Mouse (Mus musculus) 3T3-L1 (cell line): ENCODE results near the gene Ptgfrn.

Experiments used
- DNase-seq: peaks from one replicate; pipeline ENCODE4 v3.0.0-alpha.2; 2015; ENCODE audit warnings: low read depth, low spot score

Gene Ptgfrn

DNA sequence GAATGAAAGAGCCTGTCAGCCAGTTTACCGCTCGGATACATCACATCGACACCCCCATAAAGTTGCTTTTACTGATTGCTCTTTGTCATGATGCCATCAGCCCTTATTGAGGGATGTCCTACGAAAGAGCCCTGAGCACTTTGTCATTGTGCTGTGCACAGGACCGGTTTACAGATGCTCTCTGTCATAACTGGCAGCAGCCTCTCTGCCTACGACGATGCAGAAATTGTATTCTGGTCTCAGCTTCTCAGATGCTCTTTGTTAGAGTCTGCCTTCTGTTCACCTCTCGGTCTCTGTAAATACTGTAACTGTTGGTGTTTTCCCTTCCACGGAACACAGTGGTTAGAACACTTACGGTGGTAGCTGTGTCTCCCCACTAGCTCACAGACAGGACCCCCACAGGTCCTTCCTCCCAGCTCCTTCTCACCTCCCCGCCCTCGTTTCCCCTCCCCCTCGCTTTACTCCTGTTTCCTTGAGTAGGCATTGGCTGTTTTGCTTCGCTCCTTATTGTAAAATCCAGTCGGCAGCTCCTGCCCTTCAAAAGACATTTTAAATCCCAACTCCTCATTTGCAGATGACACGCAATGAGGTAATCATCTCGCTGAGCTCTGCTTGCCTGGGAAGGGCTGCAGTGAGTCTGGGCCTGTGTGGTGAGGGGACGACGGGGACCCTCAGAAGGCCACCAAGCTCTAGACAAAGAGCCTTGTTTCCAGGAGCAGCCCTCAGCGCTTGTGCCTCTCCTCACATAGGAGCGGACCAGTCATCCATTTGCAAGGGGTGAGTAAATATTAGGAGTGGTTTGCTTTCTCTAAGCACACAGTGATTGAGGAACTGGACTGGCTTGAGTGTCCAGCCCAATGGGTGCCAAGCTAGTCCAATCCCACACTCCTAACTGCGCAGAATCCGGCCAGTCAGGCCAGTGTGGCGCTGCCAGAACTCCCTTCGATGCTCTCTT, 6.6 kb upstream of the Ptgfrn start:
- no peak for DNase-seq

DNA sequence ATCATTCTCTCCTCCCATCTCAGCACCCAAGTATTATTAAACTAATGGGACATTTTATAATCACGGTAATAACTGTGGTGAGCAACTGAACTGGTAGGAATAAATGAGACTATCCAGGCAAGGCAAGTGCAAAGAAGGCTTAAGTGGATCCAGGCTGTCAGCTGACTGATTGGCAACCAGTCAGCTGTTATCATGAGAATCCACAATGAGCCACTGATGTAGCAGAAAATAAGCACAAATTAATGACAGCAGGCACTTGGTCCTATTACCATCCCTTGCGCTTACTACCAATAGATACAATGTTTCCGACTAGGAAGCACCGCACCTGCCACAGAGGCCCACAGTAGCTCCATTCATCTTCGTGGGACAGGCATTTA, 2.4 kb upstream of the Ptgfrn start:
- no peak for DNase-seq

DNA sequence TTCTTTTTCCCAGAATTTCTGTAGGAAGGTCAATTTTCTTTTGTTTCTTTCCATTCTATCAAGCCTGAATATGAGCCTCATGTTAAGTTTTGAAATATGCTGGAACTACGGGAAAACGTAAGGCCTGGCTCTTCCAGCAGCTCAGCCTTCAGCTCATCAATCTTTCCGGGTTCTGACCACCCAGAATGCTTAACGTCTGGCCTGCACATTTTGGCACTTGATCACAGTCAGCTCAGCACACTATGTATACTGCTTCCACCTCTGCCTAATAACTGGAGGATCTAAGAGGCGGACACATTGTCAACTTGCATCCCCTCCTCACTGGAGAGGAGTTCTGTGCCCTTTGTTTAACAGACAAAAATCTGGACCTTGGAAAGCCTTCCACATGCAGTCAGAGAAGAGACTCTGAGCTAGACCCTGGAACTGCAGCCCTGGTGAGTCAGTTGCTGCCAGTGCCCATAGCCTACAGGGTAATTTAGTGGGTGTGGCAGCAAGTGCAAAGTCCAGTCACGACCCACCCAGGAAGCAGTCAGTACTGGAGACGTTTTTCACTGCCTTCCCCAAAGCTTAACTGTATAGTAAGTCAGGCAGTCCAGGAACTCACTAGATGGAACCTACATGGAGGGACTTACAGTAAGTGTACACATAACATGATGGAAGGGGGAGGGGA, 1.9 kb upstream of the Ptgfrn start:
- DNase-seq: peak; percentile 77

DNA sequence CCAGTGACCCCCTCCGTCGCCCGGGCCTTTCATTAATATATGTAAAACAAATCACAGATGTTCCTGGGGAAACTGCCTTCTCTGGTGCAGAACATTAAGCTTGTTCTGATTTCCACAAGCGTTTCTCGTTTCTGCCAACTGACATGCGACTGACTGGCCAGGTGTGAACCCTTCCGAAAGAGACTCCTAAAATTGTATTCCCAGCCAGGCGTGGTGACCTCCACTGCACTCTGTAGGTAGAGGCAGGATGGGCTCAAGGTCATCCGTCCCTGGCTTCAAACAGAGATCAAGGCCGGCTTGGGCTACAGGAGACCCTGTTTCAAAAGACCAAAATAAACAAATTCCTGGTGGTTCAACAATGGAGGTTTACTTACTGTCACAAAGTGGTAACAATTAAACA, 1.2 kb upstream of the Ptgfrn start:
- DNase-seq: no peak

DNA sequence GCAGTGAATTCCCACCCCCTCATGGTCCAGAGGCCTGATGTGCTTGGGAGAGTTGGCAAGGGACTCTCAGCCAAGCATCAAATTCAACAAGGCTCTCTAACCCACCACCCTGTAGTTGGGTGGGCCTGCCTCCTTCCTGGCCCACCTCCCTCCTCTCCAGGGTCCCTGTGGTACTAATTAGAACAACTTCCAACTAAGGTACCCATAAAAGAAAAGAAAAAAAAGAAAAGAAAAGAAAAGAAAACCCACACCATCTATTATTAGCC, 693 bp upstream of the Ptgfrn start:
- no peak for DNase-seq

DNA sequence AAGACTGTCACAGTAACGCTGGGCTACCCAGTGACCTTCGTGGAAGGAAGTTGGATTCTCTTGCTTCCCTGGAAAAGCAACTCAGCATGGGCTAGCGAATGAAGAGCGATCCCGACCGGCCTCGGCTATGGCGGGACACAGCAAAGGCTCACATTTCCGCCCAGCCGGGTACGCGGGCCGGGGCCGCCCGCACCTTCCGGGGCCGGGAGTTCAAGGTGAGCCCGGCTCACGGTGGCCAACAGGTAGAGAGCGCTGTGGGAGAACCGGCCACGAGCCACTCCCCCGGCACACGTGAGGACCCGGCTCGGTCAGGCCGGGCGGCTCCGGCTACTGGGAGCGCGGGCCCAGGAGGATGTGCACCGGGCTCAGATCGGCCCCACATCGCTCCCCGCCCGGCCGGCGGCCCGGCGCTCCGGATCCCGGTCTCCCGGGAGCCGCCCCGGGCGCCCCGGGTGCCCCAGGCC, 488 bp downstream of the Ptgfrn start:
- DNase-seq: peak; percentile 37

DNA sequence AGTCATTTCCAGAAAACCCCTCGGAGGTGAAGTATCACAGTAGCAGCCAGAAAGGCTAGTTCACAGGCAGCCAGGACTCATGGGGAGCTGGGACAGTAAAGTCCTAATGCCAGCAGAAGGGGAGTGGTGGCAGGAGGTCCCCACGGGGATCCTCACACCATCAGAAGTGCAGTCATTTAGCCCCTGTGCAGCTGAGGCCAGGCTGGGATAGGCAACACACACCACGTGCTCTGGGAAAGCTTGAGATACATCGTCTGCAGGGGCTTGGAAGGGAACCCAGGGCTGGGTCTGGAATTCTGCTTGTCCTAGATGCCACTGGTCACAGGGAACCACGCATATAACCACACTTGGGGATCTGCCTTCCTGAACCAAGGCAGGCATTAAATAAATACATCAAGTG, 1.2 kb downstream of the Ptgfrn start:
- peak; percentile 27 for DNase-seq

DNA sequence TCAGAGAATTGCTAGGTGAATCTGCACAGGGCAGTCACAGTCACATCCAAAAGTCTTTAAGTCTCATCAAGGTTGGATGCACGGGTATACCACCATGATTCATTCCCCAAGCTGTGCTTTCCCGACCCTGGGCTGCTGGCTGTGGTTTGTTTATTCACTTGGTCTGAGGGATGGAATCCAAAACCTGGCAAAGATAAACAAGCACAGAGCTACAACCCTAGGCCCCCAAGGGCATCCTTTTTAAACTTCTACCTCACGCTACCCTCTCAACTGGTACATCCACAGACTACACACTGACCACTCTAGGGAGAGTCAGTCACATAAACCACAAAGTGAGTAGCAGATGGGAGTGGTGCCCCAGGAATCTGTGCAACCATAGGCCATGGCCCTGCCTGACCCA, 1.8 kb downstream of the Ptgfrn start:
- peak; percentile 82 for DNase-seq

DNA sequence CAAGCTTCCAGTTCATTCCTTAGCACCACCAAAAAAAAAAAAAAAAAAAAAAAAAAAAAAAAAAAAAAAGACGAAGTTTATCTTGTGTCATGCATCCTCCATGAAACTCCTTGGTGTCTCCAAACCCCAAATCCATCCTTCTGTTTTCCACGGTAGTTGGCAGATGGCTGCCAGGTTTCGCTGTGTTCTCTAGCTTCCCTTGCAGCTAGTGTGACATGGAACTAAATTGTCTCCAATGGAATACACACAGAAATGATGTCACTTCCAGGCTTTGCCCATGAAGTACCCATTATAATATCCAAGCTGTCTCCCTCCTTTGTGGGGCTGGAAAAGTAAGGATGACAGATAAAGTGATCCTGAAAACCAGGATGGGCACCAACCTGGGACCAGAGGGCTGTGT, 3.8 kb downstream of the Ptgfrn start:
- DNase-seq: no peak

DNA sequence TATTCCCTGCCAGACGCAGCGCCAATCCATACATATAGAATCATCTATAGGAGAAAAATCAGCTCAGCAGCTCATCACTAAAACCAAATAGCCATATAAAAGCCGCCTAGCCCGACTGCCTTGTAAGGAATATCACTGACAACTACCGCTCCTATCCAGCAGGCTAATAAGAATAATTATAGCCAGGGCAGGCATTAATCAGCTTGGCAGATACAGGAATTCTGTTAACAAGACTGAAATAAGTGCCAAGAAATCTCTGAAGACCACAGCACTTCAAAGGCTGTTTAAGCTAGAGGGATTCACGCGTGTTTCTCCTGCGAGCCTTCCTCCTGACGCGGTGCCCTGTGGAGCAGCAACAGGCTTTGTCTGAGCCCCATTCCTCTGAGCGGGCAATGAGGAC, 4.6 kb downstream of the Ptgfrn start:
- no peak for DNase-seq

DNA sequence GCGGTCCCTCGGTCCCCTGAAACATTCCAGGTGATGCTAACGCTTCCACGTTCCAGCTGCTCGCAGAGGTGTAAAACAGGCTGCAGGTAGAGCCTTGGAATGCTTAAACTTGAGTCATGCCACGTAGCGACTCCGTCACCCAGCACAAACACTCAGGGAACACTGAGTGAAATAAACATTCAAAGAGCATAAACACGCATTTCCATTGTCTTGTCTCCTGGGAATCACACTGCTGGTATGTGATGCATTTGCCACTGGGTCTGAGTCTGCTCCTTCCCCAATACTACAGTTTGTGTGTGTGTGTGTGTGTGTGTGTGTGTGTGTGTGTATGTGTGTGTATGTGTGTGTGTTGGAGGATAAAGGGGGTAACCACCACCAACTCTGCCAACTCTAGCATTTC, 5.2 kb downstream of the Ptgfrn start:
- DNase-seq: no peak

DNA sequence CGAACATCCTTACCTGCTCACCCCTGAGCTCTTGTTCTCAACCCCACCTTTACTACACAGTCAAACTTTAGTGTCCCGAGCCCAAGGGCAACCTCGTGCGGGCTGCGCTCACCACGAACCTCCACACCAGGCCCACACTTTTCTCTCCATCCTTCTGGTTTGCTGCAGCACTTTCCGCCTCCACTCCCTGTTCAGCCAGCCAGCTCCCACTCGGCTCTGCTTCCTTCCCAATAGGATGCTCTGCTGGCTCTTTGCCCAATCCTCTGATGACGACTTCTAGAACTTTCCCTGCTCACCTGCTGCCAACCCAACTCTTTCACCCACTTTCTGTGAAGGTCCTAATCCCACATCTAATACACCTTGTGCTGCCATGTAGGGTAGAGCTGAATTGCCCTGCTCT, 6.3 kb downstream of the Ptgfrn start:
- DNase-seq: no peak

DNA sequence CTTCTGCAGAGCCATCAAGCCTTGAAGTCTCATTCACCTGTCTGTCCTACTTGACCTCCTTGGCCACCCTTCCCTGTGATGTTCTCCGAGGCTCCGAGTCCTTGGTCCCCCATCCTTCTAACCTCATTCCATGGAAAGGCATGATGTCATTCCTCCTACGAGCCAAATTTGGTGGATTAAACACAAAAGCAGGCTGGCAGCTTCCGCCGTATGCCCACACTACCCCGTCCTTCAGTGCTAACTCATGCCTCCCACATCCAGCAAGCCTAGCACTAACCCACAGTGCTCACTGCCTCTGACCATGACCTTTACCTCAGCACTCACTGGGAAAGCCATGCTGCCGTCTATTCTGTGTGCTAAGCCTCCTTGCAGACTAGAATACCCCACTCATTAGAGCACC, 8.0 kb downstream of the Ptgfrn start:
- DNase-seq: no peak

DNA sequence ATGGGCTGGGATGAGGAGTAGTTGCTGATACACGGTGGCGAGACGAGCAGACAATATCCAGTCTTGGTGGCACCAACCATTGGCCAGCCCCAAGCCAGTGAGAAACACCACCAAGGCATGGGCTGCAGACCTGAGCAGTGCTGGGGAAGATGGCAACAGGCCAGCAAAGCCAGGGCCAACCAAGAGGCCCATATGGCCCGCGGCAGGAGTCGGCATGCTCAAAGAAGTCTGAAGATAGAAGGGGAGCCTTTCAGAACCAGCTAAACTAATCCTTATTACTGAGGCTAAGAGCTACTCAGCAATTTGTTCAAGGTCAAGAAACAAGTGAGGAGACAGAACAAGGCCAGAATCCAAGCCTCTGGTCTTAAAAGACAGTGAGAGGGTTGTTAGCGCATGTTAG, 8.9 kb downstream of the Ptgfrn start:
- DNase-seq: no peak

DNA sequence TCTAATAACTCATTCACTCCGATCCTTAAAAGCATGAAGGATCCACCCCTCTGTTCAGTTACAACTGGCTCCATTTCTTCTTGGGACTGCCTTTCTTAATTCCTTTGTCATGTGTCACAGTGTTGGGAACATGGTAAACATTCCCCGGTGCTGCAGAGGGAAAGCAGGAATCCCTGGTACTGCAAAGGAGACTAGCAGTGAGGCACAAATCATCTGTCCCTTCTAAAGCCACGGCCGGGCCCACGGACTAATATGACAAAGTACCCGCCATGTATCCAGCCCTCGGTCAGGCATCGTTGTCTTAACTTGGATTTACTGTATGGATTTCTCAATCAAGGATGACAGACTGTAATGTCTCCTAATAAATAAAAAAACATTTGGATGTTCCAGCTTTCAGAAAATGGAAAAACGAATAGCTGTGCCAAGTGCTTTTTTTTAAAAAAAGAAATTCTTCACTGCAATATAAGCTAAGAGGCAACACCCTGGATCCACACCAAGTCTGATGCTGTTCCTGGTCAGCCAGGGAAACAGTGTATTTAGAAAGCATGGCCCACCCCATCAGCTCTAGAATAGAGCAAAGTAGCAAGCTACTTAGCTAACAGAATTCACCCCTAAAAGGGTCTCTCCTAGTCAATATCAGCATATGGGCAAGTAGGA, 10.2 kb downstream of the Ptgfrn start:
- DNase-seq: peak; percentile 75

DNA sequence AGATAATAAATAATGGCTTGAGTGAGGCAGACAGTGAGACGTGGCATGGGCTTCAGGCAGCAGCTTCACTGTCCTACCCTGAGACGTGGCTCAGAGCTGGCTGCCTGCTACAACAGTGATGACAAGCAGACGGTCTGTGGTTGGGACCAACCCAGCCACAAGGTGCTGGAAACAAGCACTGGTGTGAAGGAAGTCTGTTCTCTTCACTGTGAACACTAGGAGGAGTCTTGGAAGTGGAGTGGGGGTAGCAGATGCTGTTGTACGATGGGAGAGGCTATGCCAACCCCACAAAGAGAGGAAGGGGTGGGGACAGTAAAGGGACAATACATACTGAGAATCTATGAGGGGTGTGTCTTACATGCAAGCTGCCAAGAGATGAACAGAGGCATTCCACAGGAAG, 12.0 kb downstream of the Ptgfrn start:
- peak; percentile 27 for DNase-seq

DNA sequence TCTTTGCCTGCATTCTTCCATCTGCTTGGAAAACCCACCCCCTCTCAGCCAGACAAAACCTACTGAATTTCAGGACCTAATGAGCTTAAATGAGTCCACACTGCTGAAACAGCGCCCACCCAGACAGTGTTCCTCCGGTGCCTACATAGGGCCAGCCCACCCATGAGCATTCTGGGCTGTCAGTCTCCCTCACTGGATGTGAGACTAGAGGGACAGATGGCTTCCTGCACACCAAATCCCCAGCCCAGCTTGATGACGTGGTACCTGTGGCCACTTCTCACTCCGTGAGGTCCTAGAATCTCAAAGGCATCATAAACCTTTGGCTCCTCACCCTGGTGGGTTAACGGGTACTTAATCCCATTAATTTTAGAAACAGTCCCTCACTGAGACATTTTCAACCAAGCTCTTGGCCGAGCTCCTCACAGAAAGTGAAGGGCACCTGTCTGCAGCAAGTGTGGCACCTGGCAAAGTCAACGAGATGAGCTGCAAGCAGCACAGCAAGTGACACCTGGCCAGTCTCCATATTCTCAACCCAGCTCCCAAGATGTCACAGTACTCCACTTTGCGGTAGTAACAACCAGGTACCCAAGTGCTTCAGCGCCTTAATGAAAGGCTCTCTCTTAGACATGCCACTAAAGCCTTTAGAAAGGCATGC, 12.8 kb downstream of the Ptgfrn start:
- DNase-seq: no peak

DNA sequence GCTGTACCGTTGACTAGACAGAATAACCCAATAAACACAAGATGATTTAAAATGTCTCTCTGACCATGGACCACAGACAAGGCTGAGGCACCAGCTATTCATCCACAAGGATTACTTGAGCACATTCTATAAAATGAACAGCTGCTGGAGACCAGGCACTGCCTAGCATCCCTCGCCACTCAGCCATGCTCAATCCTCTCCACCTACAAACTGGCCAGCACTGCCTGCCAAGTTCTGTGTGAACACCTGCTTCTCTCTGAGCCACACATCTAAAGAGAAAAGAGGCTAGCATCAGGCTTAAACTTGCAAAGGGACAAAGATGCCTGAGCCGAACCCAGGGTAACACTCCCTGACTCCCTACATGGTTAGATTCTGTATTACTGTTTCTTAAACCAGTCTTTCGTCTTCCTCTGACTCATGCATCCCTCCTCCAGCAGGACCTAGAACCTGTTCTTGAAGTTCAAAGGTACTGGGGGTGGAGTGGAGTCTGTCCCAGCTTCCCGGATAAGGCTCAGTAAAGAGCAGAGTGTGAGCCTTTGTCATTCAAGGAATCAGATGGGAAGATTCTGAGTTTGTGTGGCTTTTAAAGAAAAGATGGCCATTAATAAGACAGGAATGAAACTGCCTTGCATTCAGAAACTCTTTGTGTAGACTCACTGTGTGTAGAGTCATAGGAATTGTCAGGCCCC, 14.2 kb downstream of the Ptgfrn start:
- DNase-seq: no peak

DNA sequence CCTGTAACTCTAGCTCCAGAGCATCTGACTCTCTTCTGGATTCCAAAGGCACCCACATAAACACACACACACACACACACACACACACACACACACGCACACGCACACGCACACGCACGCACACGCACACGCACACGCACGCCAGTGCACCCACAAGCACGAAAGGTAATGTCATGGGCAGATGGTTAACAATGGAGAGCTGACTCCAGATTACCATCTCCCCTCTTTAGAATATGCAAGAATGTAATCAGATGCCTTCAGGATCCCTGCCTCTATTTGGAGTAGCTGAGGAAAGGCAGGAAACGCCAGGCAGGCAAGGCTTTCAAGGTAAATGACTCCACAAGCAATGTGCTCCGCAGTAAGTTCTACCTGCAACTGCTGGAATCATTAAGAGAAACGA, 17.9 kb downstream of the Ptgfrn start:
- no peak for DNase-seq

DNA sequence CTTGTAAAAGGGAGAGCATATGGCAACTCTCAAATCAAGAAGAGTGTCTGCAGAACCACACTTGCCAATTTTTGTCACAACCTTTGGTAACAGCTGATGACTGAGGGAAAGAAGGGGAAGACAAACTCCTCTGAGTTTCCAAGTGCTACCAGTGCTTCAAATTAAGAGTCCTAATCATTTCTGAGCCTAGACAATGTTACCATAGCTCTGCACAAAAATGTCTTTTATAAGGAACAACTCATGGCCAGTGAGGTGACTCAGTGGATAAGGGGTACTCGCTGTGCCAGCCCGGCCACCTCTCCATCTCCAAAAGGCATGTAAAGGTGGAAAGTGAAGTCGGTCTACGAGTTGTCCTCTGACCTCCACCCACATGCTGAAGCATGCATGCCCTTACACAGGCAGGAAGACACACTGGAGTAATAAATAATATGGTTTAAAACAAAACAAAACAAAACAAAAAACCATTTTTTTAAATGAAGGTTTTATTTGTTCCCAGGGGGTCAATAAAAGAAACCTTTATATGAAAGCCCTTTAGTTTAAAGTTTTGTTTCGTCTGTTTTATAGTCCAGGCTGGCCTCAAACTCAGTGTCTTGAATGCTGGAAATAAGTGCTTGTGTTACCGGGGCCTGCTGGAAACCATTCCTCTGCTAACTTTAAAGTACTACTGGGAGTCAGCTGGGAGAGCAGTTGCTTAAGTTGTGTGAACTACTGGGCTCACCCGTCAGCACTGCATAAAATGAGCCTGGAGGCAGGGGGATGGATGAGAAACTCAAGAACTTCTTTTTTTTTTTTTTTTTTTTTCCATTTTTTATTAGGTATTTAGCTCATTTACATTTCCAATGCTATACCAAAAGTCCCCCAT, 23.3 kb downstream of the Ptgfrn start:
- no peak for DNase-seq

DNA sequence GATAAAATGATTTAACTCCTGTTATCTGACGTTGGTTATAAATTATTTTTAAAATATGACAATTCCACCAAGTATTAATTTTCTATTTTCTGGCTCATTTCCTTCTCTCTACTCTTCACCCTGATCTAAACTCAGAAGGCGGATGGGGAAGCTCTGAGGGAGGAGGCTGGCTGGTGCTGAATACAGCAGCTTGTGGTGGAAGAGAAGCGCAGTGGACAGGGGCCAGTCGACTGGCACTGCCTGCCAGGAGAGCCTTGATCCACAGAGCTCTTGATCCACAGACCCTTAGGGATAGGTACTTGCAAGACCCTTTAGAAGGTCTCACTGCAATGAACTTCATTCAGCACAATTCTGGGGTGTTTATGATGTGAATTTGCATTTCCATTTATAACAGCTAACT, 29.2 kb downstream of the Ptgfrn start:
- no peak for DNase-seq
